ENCODE assay signal across 21 mouse cellular contexts in genomic region chr11:68963405-68963804, GRCm38 (mm10). TPM values are rescaled to one million over a fixed set of nuclear protein-coding genes. Genes with fewer than 3 reads are reported as not detected.
"Had no signal": no experiment of that assay in that cellular context is flagged by ENCODE, and none has a peak within 500 bp of the region (broad histone marks: within the 10 kb centered on the region; RNA-seq: fewer than 3 reads in every experiment).

No protein-coding gene starts in this region.

- H3K36me3 ChIP-seq: neural tube, embryonic 13.5 days; neural tube, embryonic 15.5 days; stomach, embryonic 15.5 days had no signal

- H3K27me3 ChIP-seq: neural tube, embryonic 15.5 days; stomach, embryonic 15.5 days had no signal

- H3K4me2 ChIP-seq: neural tube, embryonic 13.5 days; neural tube, embryonic 15.5 days; stomach, embryonic 15.5 days had no signal

- H3K4me3 ChIP-seq: neural tube, embryonic 13.5 days; neural tube, embryonic 15.5 days; stomach, embryonic 15.5 days had no signal

- H3K27ac ChIP-seq: neural tube, embryonic 13.5 days; neural tube, embryonic 15.5 days; stomach, embryonic 15.5 days; stomach, postnatal 0 days had no signal

- H3K9ac ChIP-seq: neural tube, embryonic 13.5 days; neural tube, embryonic 15.5 days; stomach, embryonic 15.5 days had no signal

- H3K9me3 ChIP-seq: neural tube, embryonic 13.5 days; neural tube, embryonic 15.5 days; stomach, embryonic 15.5 days had no signal

- DNase-seq: retina, postnatal 1 day; right cerebral cortex, adult 18-20 months; right cerebral cortex, postnatal 14 days; right cerebral cortex, postnatal 25 days; right cerebral cortex, postnatal 4 days; spleen, adult 18-20 months; thymus, adult 18-20 months; thymus, adult 2 months; thymus, postnatal 14 days; thymus, postnatal 25 days; thymus, postnatal 36 days; thymus, postnatal 4 days had no signal

RNA-seq across cellular contexts. Expression of gene Arhgef15, which starts 6.1 kb away (rescaled TPM):
- total RNA-seq: neutrophil, adult 5-6 weeks had no signal

RNA-seq across cellular contexts. Expression of gene Odf4, which starts 36.5 kb away (rescaled TPM):
- total RNA-seq: neutrophil, adult 5-6 weeks had no signal
- polyA plus RNA-seq: small intestine, adult 2 months; spleen, adult 2 months; stomach, embryonic 15.5 days; stomach, postnatal 0 days; thymus, postnatal 0 days; urinary bladder, adult 2 months had no signal
